7 mouse cellular contexts compared by ENCODE assay signal in the genomic region with DNA sequence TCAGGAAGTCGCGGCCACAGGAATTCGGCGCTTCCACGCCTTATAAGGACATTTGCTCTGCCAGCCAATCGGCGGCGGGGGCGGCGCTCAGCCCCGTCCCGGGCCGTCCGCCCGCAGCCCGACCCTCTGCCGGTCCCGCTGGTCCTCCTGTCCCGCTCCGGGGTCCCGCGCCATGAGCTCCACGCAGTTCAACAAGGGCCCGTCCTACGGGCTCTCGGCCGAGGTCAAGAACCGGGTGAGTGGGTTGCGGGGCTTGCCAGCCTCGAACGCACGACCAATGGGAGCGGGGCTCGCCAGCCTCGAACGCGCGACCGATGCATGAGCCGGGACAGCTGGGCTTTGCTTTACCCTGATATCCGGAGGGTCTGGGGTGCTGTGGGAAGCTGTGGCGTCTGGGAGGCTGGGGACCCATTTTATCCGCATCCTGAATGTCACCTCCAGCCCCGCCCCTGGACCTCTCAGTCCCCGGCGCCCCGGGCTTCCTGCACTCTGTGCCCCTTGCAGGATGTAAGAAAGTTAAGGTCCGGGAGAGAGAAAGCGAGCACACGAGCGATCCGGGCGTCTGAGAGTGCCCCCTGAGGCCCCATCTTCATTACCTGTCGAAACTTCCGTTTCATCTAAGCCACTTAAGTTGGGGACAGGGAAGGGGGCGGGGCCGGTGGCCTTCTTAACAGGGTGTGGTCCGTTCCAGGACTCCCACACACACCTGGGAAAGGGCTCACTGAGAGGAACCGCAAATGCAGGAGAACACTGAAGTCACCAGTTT. TPM values are rescaled to one million over a fixed set of nuclear protein-coding genes. Genes with fewer than 3 reads are reported as not detected.
A peak's percentile ranks its signal among the peaks of the same experiment; 100 is the strongest.
DNase-seq lines count a peak whose midpoint lies in the region; ATAC-seq and TF ChIP-seq lines count a peak whose summit lies in the region.

A gene (plus strand): TSS at position 79 of the 766 bp plus-strand sequence.

- peak within 1 kb of the TSS; percentile 90 for H3K4me2 ChIP-seq in embryonic facial prominence, embryonic 12.5 days (replicated peaks)
- H3K4me2 ChIP-seq in heart, embryonic 13.5 days: peak within 1 kb of the TSS; percentile 96
- H3K4me2 ChIP-seq in kidney, embryonic 16.5 days (replicated peaks; ENCODE audit: low read depth, low read length): peak within 1 kb of the TSS; percentile 74

- peak; percentile 2 for ATAC-seq in activated CD4-positive, CD25-positive, alpha-beta regulatory T cell, adult 4 months
- ATAC-seq in embryonic facial prominence, embryonic 12.5 days (ENCODE audit: insufficient number of reproducible peaks, insufficient read depth, low FRiP score, low TSS enrichment): no peak
- no peak for ATAC-seq in heart, embryonic 13.5 days (ENCODE audit: extremely low read depth, insufficient number of reproducible peaks, low FRiP score, low TSS enrichment)
- peak; percentile 12; the same call in 1 of the 2 replicates for ATAC-seq in kidney, embryonic 16.5 days (ENCODE audit: low FRiP score, low TSS enrichment)
- ATAC-seq in cerebellum, adult (ENCODE audit: insufficient number of reproducible peaks, low FRiP score, low TSS enrichment): no peak

- peak within 1 kb of the TSS; percentile 74 for H3K9ac ChIP-seq in embryonic facial prominence, embryonic 12.5 days
- H3K9ac ChIP-seq in heart, embryonic 13.5 days: peak within 1 kb of the TSS; percentile 94
- peak within 1 kb of the TSS; percentile 91 for H3K9ac ChIP-seq in kidney, embryonic 16.5 days (replicated peaks; ENCODE audit: low read length)

- under 1% methylated on average over 59 of the region's 59 CpGs for WGBS in embryonic facial prominence, embryonic 12.5 days
- under 1% methylated on average over 59 of the region's 59 CpGs for WGBS in heart, embryonic 13.5 days
- under 1% methylated on average over 59 of the region's 59 CpGs for WGBS in kidney, embryonic 16.5 days
- 1% methylated on average over 58 of the region's 59 CpGs for WGBS in small intestine, adult 2 months

- H3K9me3 ChIP-seq in embryonic facial prominence, embryonic 12.5 days: peaks cover 8% of the 10 kb centered on the region; the same call in 1 of the 2 replicates
- H3K9me3 ChIP-seq in heart, embryonic 13.5 days: no peaks in the 10 kb centered on the region
- peaks cover 6% of the 10 kb centered on the region; the same call in 1 of the 2 replicates for H3K9me3 ChIP-seq in kidney, embryonic 16.5 days (ENCODE audit: low read length)

- peak; percentile 86 for DNase-seq in lung, postnatal 36 days

- H3K36me3 ChIP-seq in embryonic facial prominence, embryonic 12.5 days: peaks cover 30% of the 10 kb centered on the region
- peaks cover 31% of the 10 kb centered on the region for H3K36me3 ChIP-seq in heart, embryonic 13.5 days
- peaks cover 30% of the 10 kb centered on the region for H3K36me3 ChIP-seq in kidney, embryonic 16.5 days (ENCODE audit: insufficient read depth, low read length)
- peaks cover 8% of the 10 kb centered on the region; the same call in 1 of the 2 replicates for H3K36me3 ChIP-seq in small intestine, adult 2 months (ENCODE audit: control insufficient read depth, insufficient read depth, low read length)

- peaks cover 35% of the 10 kb centered on the region for H3K4me1 ChIP-seq in embryonic facial prominence, embryonic 12.5 days
- H3K4me1 ChIP-seq in heart, embryonic 13.5 days: peaks cover 44% of the 10 kb centered on the region
- H3K4me1 ChIP-seq in kidney, embryonic 16.5 days (ENCODE audit: insufficient read depth, low read length): peaks cover 40% of the 10 kb centered on the region
- peaks cover 15% of the 10 kb centered on the region for H3K4me1 ChIP-seq in small intestine, adult 2 months (ENCODE audit: control insufficient read depth, insufficient read depth, insufficient read length, low read length)

- peak within 1 kb of the TSS; percentile 60 for H3K4me3 ChIP-seq in embryonic facial prominence, embryonic 12.5 days
- H3K4me3 ChIP-seq in heart, embryonic 13.5 days: peak within 1 kb of the TSS; percentile 84
- peak within 1 kb of the TSS; percentile 81 for H3K4me3 ChIP-seq in kidney, embryonic 16.5 days (ENCODE audit: low read length)
- H3K4me3 ChIP-seq in small intestine, adult 2 months (ENCODE audit: low read depth, low read length): peak within 1 kb of the TSS; percentile 81

- H3K27me3 ChIP-seq in embryonic facial prominence, embryonic 12.5 days: no peaks in the 10 kb centered on the region; the same call in 1 of the 2 replicates
- no peaks in the 10 kb centered on the region for H3K27me3 ChIP-seq in heart, embryonic 13.5 days (replicated peaks)
- no peaks in the 10 kb centered on the region for H3K27me3 ChIP-seq in kidney, embryonic 16.5 days (ENCODE audit: insufficient read depth, low read length)
- no peaks in the 10 kb centered on the region for H3K27me3 ChIP-seq in small intestine, adult 2 months (ENCODE audit: control insufficient read depth, insufficient read depth, low read length)

- H3K27ac ChIP-seq in embryonic facial prominence, embryonic 12.5 days: peak within 1 kb of the TSS; percentile 93
- H3K27ac ChIP-seq in heart, embryonic 13.5 days (replicated peaks): peak within 1 kb of the TSS; percentile 95
- H3K27ac ChIP-seq in kidney, embryonic 16.5 days (ENCODE audit: low read length): peak within 1 kb of the TSS; percentile 94
- H3K27ac ChIP-seq in small intestine, adult 2 months (ENCODE audit: insufficient read depth, low read depth, low read length): peak within 1 kb of the TSS; percentile 78

- TF ChIP-seq CTCF in small intestine, adult 2 months (IDR thresholded peaks at IDR 0.05; ENCODE audit: extremely low read depth, insufficient read length, insufficient replicate concordance, low read depth, low read length): no peak

- TF ChIP-seq POLR2A in small intestine, adult 2 months (IDR thresholded peaks at IDR 0.05; ENCODE audit: low read depth, low read length): peak; percentile 16; the same call in 1 of the 2 replicates

RNA-seq across cellular contexts. Expression of the gene that starts here (rescaled TPM):
- 100 to 1,000 TPM; 828 to 877 TPM for polyA plus RNA-seq in activated CD4-positive, CD25-positive, alpha-beta regulatory T cell, adult 4 months (2017; shearing (Covaris generic))
- 311 and 313 TPM in 2 replicates for polyA plus RNA-seq in embryonic facial prominence, embryonic 12.5 days (2016; fragmentation: Nextera tagmentation; extraction: Ambion mirVana)
- 264 and 271 TPM in 2 replicates for polyA plus RNA-seq in heart, embryonic 13.5 days (2015; fragmentation: Nextera tagmentation; extraction: Ambion mirVana)
- polyA plus RNA-seq in kidney, embryonic 16.5 days (2015; fragmentation: Nextera tagmentation; extraction: Ambion mirVana): 309 and 332 TPM in 2 replicates
- 49.9 and 72.8 TPM in 2 replicates for polyA plus RNA-seq in small intestine, adult 2 months (2012; rRNA removed)

Comparison
In these comparisons a context has a peak if more than half of its experiments do, and no peak if none do; other contexts are left out.
1. ATAC-seq: peak in activated CD4-positive, CD25-positive, alpha-beta regulatory T cell, adult 4 months (single experiment) and kidney, embryonic 16.5 days (single experiment); none in embryonic facial prominence, embryonic 12.5 days (single experiment), heart, embryonic 13.5 days (single experiment) and cerebellum, adult (single experiment).
2. Peak in every context shown above with its lines, with median percentiles within 50 percentile points of each other: H3K27ac ChIP-seq, H3K4me2 ChIP-seq, H3K4me3 ChIP-seq and H3K9ac ChIP-seq.